Mouse (Mus musculus): ENCODE measurements around the gene Rpa3.

- TF ChIP-seq POLR2A (IDR thresholded peaks at IDR 0.05; ENCODE audit: low read depth, low read length) (no peak), CTCF (conservative IDR thresholded peaks at IDR 0.05 in 1 of 2, IDR thresholded peaks at IDR 0.05 in 1 of 2; ENCODE audit: low read depth in 2 of 2, low read length in 2 of 2) (no peak), PAX5 (IDR thresholded peaks at IDR 0.05; ENCODE audit: low read length) (no peak), USF1 (IDR thresholded peaks at IDR 0.05; ENCODE audit: low read depth, low read length) (no peak)
Measured at GRCm38 (mm10) chr6:8283255-8283654, 24.3 kb upstream of the Rpa3 start.
